Mouse (Mus musculus): ENCODE measurements around the gene Cnot3.
"Not testable (repeated sequence)": the region's sequence is repeated elsewhere in the genome, so short reads cannot be mapped to it uniquely, and the experiment has no call there.

The Cnot3 gene

DNA sequence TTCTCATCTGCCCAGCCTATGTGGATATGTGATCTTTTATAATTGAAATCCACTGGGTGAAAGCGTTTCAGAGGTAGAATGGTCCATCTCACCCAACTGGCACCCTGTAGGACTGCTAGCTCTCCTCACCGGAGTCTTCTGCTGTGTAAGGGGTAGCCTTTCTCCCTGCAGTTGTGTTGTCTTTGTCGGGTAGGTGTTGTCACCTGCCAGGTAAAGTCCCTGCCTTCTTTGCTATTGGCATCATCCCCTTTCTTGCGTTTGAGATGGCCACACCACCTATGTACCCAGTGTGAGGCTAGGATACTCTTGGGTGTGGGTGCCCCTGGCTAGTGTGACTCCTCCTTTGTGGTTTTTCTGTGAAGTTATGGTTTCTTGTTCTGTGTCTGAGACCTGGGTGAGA is 1.6 kb downstream of the Cnot3 start:
- DNase-seq (ENCODE audit: low read depth, low spot score), result no peak

DNA sequence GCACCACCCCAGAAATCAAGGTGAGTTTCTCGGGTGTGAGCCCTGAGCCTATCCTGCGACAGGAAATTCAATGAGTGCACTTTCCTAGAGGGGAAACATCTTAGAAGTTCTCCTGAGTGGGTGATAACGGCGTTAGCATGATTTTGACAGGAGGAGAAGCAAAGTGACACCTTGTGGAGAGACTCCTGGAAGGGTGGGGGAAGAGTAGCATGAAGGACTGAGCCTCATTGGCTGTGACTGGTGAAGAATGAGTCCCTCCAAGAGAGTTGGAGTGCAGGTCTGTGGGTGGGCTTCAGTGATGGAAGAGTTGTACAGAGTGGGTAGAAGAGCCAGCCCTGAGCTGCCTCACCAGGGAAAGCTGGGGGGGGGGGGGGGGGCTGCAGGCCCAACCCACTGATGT is 11.9 kb downstream of the Cnot3 start:
- DNase-seq (ENCODE audit: low read depth, low spot score), result no peak

DNA sequence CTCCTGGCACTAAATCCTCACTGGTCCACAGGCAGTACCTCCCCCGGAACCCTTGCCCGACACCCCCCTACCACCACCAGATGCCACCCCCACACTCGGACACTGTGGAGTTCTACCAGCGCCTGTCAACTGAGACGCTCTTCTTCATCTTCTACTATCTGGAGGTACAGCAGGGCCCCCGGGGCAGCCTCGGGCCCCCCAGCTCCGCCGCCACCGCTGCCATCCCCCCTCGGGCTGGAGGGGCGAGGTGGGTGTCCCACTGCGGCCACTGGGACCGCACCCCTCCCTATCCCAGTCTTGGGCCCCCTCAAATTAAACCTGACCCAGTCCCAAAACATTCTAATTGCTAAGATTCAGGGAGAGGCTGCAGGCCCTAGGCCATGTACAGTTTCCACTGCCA is 13.5 kb downstream of the Cnot3 start:
- DNase-seq (ENCODE audit: low read depth, low spot score), result no peak

DNA sequence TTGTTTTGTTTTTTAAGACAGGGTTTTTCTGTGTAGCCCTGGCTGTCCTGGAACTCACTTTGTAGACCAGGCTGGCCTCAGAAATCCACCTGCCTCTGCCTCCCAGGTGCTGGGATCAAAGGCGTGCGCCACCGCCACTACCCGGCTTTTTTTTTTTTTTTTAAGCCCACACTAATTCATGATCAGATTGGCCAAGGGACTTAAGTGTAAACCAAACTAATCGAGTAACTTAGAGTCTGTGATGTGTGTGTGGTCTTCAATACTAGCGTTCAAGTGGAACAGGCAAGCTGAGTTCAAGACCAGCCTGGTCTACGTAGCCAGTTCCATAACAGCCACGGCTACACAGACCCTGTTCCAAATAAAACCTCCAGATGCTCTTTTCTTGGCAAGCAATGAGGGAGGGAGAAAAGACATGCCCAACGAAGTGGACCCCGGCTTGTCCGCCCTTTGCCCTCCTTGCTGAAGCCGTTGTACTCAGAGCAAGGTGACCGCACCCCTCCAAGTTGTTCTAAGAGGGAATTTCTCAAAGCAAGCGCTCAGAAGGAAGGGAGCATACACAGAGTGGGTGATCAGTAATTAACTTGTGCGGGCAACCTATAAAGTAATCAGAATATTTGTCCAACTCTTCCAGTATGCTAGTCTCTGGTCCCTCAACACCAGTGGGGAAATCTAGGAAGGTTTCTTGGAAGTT is 19.6 kb downstream of the Cnot3 start:
- no peak for DNase-seq (ENCODE audit: low read depth, low spot score)

DNA sequence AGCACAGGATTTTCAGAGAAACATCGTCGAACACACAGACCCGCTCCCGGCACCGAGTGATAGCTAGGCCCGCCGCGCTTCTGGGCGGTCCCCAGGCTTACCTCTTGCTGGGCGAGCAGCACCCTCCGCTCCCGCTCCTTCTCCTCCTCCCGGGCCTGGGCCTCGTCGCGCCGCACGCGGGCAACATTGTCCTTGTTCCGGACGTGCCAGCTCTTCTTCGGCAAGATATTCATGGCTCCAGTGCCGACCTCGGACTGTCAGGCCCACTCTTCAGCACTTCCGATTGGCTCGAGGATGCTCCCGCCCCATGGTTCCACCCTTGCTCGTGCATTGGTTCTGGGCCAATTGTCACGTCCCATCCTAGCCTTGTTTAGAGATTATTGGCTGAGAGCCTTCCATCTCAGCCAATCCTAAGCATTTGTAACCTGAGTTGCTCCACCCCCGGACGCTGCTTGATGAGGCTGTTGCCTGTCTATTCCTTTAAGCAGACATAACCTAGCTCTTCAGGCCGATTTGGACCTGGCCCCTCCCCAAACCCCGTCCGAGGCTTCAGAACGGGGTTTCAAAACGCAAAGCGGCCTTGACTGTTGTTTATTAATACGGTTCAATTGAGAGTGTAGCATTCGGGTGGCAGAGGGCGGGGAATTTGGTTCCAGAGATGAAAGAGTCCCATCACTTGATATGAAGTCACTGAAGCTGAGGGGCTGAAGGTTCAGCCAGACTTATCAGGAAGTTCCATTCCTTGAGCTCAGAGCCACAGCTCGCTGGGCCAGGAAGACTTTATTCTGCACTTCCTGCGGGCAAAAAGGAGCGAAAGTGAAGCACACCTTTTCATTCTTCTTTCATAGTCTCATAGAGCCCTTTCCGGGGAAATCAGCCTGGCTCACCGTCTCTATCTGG is 20.4 kb downstream of the Cnot3 start, which contains the start of gene Leng1:
Leng1 (minus strand) TSS at position 626 of the 900 bp plus-strand sequence.
- peak; percentile 97 for DNase-seq (ENCODE audit: low read depth, low spot score)

DNA sequence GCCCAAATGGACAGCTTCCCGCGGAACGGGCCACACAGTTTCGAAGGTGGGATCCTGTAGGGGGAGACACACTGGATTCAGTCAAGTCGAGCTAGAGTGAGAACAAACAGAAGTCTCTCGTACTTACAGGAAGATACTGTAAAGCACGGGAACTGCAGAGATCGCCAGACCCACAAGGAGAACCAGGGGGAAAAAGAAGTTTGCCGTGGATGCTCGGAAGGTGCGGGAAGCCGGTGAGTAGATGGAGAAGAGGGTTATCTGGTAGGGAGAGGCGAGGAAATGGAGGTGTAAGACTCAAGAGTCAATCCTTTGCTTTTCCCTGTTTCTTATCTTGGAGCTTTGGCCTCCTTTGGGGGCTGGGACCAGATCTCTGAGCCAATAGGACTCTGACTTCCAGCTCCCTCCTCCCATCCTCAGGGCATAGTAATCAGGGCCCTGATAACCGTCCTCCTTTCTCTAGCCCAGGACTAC is 21.9 kb downstream of the Cnot3 start:
- peak; percentile 75 for DNase-seq (ENCODE audit: low read depth, low spot score)

DNA sequence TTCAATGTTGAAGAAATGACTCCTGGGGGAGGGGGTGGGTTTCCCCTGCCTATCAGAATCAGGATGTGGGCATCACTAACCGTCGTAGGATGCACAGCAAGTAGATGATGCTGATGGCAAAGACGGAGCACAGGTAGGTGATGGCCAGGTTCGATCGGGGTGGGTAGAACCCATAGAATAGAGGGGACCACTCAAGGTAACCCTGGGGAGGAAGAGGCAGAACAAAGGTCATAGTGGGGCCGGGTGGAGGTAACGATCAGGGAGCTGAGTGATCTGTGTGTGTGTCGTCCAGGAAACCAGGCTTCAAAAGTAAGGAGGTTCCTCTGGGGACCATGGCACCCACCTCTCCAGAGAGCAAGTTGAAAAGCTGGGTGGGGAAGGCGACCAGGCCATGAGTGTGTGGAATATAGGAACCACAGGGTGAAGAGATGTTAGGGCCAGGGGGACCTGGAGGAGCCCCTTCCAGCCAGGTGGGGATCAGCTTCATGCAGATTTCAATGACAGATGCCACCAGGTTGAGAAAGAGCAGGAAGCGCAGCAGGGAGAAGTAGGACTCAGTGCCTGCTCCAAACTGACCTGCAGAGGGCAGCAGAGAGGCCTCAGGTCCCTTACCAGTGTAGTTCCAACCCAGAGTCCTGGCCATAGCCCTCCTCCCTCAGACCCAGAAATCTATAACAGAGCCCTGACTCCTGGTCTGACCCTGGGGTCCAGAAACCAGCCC is 29.6 kb downstream of the Cnot3 start:
- DNase-seq (ENCODE audit: low read depth, low spot score), result peak; percentile 89

DNA sequence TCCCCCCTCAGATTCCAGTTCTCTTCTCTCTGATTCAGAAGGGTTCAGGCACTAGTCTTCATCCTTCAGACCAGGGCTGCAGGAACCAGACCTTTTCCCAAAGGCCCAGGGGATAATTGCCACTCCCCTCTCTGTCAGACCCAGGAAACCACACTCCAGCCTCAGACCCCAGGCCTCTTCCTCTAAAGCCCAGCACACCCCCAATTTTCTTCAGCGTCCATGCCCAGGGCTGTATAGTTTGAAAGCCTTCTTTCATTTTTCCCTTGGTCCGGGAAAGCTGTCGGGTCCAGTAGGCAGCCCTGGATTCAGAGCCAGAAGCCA is 30.1 kb downstream of the Cnot3 start:
- DNase-seq (ENCODE audit: low read depth, low spot score), result no peak

DNA sequence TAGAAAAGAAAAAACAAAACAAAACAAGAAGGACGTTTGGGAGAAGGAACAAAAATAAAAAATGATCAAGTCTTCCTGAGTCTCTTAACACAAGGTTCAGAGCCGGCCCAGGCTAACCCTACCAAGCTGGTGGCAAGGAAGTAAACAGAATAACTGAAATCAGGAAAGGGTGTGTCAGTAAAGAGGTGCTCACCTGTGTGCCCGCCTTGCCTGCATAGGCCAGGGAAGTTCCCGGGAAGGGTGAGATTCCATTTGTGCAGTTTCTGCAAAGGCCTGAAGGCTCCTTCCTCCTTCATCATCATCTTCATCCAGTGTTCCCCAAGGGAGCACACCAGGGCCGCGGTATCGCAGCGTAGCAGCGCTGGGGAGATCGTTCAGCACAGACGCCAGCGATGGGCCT is 31.3 kb downstream of the Cnot3 start:
- DNase-seq (ENCODE audit: low read depth, low spot score), result no peak

DNA sequence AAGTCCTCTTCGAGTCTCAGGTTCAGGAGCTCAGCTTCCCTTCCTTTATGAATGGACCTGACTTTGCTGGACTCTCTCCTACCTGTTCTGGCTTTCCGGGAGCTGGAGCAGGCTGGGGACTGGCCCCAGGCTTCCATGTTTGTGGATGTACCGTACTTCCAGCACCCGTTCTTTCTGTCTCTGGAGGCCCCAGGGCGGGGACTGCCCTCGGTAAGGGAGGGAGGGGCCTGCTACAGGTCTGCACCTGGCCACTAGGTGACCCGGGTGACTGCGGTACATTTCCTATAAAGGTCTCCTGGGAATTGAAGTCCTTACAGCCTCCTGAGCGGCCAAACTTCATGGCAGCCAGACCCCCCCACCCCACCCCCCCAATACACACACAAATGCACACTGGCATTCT is 32.3 kb downstream of the Cnot3 start, which contains the start of gene Tmc4:
Tmc4 (minus strand) TSS at position 212 of the 400 bp plus-strand sequence.
- no peak for DNase-seq (ENCODE audit: low read depth, low spot score)

DNA sequence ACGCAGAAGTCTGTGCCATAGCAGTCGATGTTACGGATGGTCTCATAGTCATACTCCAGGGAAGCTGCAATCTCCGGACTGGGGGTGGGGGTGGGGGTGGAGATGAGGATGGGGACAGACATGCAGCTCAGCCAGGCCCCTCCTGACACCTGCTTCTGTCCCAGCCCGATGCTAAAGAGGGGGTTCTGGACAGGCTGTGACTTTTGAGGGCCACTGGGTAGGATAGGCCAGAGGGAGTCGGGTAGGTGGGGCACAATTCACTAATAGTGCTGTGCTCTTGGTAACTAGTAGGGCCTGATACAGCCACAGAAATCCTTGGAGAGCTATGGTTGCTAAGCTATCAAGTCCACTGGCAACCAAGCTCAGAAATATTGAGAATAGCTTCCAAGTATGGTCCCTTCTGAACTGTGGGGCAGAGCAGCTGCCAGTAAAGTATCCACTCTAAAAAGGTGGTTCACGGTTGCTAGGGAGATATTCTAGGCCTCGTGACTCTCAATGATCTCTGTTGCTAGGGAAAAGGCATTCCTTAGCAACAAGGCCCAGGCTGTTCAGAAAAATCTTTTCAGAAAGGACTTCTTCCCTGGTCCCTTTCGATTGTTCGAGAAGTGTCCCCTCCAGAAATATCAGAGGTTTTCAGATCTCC is 39.0 kb downstream of the Cnot3 start:
- DNase-seq (ENCODE audit: low read depth, low spot score), result no peak

DNA sequence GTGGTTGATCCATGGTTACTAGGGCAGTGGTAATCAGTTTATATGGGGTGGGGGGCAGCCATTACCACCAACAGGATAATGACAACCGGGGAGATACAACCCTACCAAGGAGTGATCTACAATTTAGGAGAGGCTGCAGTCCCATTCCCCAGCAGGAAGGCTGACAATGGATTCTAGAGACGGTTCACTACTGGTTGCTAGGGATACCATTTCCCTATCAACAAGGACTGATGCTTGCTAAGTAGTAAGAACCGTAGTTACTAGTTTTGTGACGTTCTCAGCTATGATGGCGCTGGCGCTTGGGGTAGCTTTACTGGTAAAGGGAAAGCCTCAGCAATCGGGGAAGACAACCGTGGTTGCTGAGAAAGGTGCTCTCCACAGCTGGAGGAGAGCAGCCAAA is 39.6 kb downstream of the Cnot3 start:
- no peak for DNase-seq (ENCODE audit: low read depth, low spot score)

DNA sequence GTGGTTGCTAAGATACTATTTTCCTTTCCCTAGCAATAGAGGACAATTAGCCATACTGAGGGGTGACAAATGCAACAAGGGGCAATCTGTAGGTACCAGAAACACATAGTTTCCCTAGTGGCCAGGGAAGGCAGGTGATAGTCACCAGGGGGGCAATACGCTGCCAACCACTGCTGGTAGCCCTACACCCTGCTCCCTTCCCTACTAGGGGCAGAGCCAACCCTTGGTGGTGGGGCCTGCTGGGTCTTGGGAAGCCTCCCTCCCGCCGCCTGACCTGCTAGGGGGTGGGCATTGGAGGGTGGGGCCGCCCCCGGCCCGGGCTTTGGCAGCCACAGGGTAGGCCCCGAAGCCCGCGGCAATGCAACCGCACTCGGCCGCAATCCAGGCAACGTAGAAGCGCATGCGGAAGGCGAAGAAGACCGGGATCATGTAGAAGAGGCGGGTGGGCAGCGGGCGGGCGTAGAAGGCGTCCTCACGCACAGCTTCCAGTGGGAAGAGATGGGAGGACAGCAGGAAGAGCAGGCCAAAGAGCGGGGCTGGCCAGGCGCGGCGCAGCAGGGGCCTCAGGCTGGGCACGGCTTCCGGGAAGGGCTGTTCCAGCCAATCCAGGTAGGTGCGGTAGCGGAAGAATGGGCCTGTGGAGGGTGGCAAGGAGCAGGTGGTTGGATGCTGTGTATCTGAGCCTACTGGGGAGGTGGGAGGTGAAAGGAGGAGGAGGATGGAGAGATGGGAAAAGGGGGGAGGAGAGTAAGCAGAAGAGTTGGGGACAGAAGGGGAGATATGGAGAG is 40.5 kb downstream of the Cnot3 start:
- DNase-seq (ENCODE audit: low read depth, low spot score), result no peak

DNA sequence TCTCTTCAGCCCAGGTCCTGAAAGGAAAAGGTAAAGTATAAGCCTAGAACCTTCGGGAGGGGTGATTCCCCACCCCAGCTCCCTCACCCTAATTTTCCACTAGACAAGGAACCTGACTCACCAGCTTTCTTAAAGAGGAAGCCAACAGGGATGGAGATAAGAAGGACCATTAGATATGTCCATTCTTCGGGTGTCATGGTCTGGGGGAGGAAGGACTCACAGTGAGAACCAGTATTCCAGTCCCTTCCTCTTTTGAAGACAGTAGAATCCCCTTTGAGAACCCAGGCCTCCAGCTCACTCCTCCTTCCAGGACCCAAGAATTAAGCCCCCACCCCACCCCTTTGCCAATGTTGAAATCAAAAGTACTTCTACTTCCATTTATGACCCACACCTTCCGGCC is 46.9 kb downstream of the Cnot3 start:
- no peak for DNase-seq (ENCODE audit: low read depth, low spot score)

DNA sequence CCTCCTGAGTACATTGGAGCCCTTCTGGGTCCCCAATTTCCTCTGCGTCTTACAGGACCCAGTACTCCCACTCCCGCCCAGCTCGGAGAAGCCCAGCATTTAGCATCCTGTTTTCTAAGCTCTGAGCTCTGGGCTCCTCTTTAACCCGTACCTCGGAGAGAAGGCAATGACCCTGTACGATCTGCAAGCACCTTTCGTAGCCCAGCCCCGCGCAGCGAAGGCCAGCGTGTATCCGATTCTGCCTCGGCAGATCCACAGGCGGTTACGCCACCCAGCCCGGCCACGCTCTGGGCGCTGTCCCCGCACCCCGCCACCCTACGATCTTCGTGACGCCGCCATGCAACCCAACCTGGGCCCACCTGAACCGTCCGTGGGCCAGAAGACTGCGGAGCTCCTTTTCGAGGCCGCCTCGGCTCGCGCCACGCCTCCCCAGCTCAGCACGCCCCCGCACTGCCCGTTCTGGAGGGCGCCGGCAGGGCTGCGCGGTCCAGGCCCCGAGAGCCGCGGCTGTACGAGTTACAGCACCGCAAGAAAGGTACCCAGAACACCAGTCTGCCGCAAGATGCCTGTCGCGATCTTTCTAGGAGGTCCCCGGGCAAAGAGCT is 47.4 kb downstream of the Cnot3 start, which contains the start of gene Tsen34:
Tsen34 (plus strand) TSS at position 482 of the 605 bp plus-strand sequence.
- no peak for DNase-seq (ENCODE audit: low read depth, low spot score)

DNA sequence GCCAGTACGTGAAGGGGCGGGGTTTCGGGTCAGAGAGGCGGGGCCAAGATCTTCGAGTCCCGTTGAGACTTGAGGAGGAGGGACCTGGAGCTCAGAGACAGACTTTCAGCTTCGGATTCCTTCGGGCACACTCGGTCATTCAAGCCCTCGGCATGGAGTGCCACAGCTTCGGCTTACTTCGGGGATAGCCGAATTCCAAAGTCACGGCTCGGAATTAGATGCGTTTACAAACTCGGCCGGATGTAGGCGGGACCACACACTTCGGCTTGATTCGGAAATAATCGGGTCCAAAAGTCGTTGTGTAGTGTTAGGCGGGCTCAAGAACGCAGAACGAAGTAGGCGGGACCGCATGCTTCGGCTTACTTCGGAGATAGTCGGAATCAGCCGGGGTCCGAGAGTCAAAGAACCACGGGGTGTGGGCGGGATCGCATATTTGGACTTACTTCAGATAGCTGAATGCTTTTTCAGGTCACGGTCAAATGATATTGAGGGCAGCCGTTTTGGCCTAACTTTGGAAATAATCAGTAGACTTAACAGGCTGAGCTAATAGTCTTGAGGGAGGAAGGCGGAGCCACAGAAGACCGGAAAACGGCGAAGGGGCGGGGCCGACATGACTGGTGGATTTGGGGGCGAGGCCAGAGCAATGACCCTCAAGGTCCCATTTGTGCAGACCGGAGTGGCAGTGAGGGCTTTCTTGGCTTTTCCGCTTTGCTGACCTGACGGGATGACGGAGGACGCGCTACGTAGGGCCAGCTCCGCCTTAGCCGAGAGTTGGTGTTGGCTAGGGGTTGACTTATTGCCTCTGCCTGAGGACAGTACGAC is 48.1 kb downstream of the Cnot3 start, which contains the start of gene Mboat7:
Mboat7 (minus strand) TSS at position 537 of the 822 bp plus-strand sequence.
- peak; percentile 96 for DNase-seq (ENCODE audit: low read depth, low spot score)

DNA sequence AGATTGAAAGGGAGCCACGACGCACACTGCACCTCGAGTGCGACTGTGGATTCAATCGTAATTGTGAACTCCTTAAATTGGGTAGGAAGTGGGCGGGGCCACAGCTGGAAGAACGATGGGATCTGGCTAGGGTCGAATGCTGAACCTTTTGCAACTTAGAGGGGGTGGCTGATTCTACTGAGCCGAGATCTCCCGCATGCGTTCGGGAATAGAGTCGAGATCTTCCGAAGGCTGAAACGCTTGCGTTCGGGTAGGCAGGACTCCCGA is 48.7 kb downstream of the Cnot3 start:
- no peak for DNase-seq (ENCODE audit: low read depth, low spot score)

DNA sequence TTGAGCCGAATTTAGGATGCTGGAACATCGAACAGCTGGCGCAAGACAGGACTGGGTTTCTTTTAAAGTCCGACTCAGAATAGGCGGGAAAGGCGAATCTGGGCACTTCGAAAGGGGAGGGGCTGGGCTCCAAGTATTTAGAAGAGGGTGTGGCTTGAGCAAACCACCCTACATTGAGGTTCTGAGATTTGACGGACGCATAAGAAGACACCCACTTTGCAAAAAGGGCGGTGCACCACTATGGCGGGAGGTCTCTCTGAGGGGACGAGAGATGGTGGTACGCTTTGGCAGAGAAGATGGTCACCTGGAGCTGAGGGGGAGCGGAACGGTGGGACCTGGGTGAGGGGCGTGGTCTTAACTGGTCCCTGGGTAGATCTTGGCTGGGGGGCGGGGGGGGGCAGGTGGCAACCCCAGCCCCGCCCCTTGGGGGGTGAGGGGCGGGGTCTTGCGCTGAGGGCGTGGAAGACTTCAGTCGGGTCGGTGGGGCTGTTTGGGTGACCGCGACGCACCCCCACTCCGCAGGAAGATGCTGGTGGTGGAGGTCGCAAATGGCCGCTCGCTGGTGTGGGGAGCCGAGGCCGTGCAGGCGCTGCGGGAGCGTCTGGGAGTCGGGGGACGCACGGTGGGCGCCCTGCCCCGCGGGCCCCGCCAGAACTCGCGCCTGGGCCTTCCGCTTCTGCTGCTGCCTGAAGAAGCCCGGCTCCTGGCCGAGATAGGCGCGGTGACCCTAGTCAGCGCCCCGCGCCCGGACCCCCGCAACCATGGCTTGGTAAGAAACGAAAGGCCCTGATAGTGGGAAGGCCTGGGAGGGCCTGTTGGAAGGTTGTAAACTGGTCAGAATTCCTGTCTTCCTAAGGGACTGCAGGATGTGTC is 49.2 kb downstream of the Cnot3 start:
- DNase-seq (ENCODE audit: low read depth, low spot score), result peak; percentile 94

DNA sequence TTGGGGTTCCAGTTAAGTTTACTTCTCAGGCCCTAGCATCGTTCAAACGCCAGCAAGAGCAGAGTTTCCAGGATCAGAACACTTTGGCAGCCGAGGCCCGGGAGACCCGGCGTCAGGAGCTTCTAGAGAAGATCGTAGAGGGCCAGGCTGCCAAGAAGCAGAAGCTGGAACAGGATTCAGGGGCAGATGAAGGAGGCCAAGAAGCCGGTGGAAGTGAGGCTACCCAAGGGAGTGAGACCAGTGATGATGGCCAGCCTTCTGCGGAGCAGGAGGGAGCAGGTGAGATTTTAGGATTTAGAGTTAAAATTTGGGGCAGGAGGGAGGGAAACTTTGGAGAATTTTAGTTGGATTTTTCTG is 49.9 kb downstream of the Cnot3 start:
- DNase-seq (ENCODE audit: low read depth, low spot score), result not testable (repeated sequence)
